Mouse (Mus musculus): Measurements from ENCODE around the gene Ndrg4.

GRCm38 (mm10) chr8:95703461-95704260 is 26.9 kb downstream of the Ndrg4 start:
- no peak for TF ChIP-seq CTCF (conservative IDR thresholded peaks at IDR 0.05 in 1 of 2, IDR thresholded peaks at IDR 0.05 in 1 of 2; ENCODE audit: low read depth in 2 of 2, low read length in 2 of 2)
- TF ChIP-seq EP300 (IDR thresholded peaks at IDR 0.05; ENCODE audit: low read length): no peak
- TF ChIP-seq ZC3H11A (IDR thresholded peaks at IDR 0.05; ENCODE audit: low read depth, low read length): no peak
- no peak for TF ChIP-seq JUND (conservative IDR thresholded peaks at IDR 0.05; ENCODE audit: low read depth, low read length)
- no peak for TF ChIP-seq PAX5 (IDR thresholded peaks at IDR 0.05; ENCODE audit: low read length)
- TF ChIP-seq USF1 (IDR thresholded peaks at IDR 0.05; ENCODE audit: low read depth, low read length): no peak
- TF ChIP-seq CHD1 (IDR thresholded peaks at IDR 0.05; ENCODE audit: low read depth, low read length): no peak
- TF ChIP-seq MAFK (IDR thresholded peaks at IDR 0.05; ENCODE audit: insufficient replicate concordance, low read length): no peak
- TF ChIP-seq TCF12 (IDR thresholded peaks at IDR 0.05; ENCODE audit: low read depth, low read length): no peak
